Mouse (Mus musculus) embryonic facial prominence, embryonic 12.5 days (tissue): Measurements from ENCODE around the gene Gpr39. TPM values are rescaled to one million over a fixed set of nuclear protein-coding genes. Genes with fewer than 3 reads are reported as not detected.
A peak's percentile ranks its signal among the peaks of the same experiment; 100 is the strongest.

Experiments
- ATAC-seq: fragments of 200-750 bp; cut with Nextera tagmentation; 2 replicates; pipeline ENCODE4 v1.8.0; 2017; ENCODE audit not compliant: insufficient number of reproducible peaks, insufficient read depth, low FRiP score, low TSS enrichment
- H3K27ac ChIP-seq: fragments of 300-500 bp; sonication (generic); 2 replicates; pipeline ENCODE4 v1.5.1; 2016; ENCODE audit warnings: mild to moderate bottlenecking
- H3K27me3 ChIP-seq: fragments of 300-500 bp; sonication (generic); 2 replicates; pipeline ENCODE4 v1.6.1; 2016; ENCODE audit warnings: mild to moderate bottlenecking, moderate library complexity
- H3K36me3 ChIP-seq: fragments of 300-500 bp; sonication (generic); 2 replicates; pipeline ENCODE4 v1.6.1; 2016; ENCODE audit warnings: mild to moderate bottlenecking
- H3K4me1 ChIP-seq: fragments of 300-500 bp; sonication (generic); 2 replicates; pipeline ENCODE4 v1.6.1; 2016
- H3K4me2 ChIP-seq: fragments of 300-500 bp; sonication (generic); replicated peaks from 2 replicates; pipeline ENCODE4 v1.6.1; 2016; ENCODE audit warnings: mild to moderate bottlenecking, moderate library complexity
- H3K4me3 ChIP-seq: fragments of 300-500 bp; sonication (generic); 2 replicates; pipeline ENCODE4 v1.5.1; 2016; ENCODE audit warnings: mild to moderate bottlenecking
- H3K9ac ChIP-seq: fragments of 300-500 bp; sonication (generic); 2 replicates; pipeline ENCODE4 v1.6.1; 2016; ENCODE audit warnings: mild to moderate bottlenecking, moderate library complexity
- H3K9me3 ChIP-seq: fragments of 300-500 bp; sonication (generic); 2 replicates; pipeline ENCODE4 v1.6.1; 2016; ENCODE audit warnings: mild to moderate bottlenecking, moderate library complexity
- WGBS: fragments of 180-500 bp; shearing (Covaris S2); methylation state at CpG from one replicate; pipeline ENCODE4 v1.1.7; 2016; 5-methylcytosine and 5-hydroxymethylcytosine counted together
- polyA plus RNA-seq: library from polyadenylated mRNA; unstranded; fragments of >200 nt; fragmentation: Nextera tagmentation; extraction: Ambion mirVana; gene quantifications from 2 replicates; pipeline ENCODE4 v1.2.1, GENCODE M21; 2016

The Gpr39 gene
- polyA plus RNA-seq, 1 experiment from 2014 or later = not detected

DNA sequence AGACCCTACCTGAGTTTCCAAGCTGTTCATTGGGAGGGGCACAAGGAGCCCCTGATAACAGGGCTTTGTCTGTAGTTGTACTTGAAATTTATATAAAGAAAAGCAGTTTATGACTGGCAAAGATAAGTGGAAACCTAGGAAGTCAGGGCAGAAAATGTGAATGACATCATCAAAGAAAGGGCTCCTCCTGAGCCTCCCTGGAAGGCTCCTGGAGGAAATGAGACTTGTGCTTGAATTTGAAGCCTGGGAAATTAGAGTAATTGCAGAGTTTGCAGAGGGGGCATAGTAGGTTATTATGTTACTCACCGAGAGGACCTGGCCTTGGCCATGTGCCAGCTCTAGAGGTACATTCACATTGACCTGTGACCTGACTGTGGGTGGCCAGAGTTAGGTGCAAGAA lies 160.7 kb downstream of the Gpr39 start:
- H3K4me1 ChIP-seq = no peaks in the 10 kb centered on the region
- H3K4me3 ChIP-seq = no peak overlapping the region
- no peak overlapping the region for H3K27ac ChIP-seq
- no peaks in the 10 kb centered on the region for H3K9me3 ChIP-seq
- no peaks in the 10 kb centered on the region for H3K36me3 ChIP-seq
- no peak for ATAC-seq
- no peak overlapping the region for H3K4me2 ChIP-seq
- no peak overlapping the region for H3K9ac ChIP-seq
- H3K27me3 ChIP-seq = no peaks in the 10 kb centered on the region
- 7% methylated on average over 1 of the region's 1 CpGs for WGBS

DNA sequence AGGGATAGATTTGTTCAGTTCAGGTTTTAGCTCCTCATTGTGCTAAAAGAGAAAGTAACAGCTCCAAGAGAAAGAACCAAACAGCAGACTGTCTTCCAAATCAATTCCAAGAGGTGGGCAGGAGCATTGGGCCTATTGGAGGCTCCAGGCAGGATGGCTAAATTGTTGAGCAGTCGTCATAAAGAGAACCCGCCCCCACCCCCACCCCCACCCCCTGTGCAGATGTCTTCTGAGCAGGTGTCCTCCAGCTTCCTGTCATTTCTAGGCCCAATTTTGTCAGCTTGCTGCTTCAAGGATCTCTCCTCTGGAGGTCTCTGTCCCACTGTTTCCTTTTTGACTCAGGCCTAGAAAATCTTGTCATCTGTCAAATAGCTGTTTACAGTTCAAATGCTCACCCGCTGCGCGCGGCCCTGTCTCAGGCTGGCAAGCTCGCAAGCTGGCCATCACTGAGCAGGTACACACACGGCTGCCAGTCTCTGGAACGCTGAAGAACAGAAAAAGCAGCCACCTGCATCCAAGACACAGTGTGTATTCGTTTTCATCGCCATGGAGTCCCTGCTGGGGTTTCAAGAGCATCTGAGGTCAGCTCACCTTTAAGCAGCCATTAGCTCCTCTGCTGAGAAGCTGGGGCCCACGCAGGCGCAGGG lies 163.1 kb downstream of the Gpr39 start:
- Histone ChIP-seq H3K27me3 (no peaks in the 10 kb centered on the region), H3K27ac (no peak overlapping the region), H3K4me3 (no peak overlapping the region), H3K4me1 (no peaks in the 10 kb centered on the region), H3K9ac (no peak overlapping the region), H3K36me3 (no peaks in the 10 kb centered on the region), H3K9me3 (no peaks in the 10 kb centered on the region), H3K4me2 (no peak overlapping the region)
- whole genome bisulfite sequencing = 54% methylated on average over 13 of the region's 13 CpGs
- no peak for ATAC-seq

DNA sequence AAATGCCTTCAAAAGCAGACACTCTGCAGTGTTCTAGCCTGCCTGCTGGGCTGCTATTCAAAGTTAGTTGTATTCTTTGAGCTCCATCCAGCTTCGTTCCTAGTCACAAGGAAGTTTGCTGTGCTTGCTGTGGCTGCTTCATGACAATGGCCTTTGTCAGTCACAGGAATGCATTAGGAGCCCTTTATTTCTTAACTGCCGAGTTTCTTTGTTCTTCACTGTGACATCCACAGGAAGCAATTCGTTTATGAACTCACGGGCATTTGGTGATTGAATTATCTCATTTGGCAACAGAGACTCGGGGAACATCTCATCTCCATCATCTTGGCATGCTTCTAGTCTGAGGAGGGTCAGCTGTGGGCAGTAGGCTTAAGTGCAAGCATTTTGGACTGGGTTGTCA lies 177.9 kb downstream of the Gpr39 start:
- H3K9ac ChIP-seq = no peak overlapping the region
- H3K27me3 ChIP-seq = no peaks in the 10 kb centered on the region
- H3K4me1 ChIP-seq = no peaks in the 10 kb centered on the region
- ATAC-seq = no peak
- H3K9me3 ChIP-seq = no peaks in the 10 kb centered on the region
- no peaks in the 10 kb centered on the region for H3K36me3 ChIP-seq
- no peak overlapping the region for H3K27ac ChIP-seq
- no peak overlapping the region for H3K4me2 ChIP-seq
- no peak overlapping the region for H3K4me3 ChIP-seq
- WGBS = 21% methylated on average over 5 of the region's 5 CpGs

DNA sequence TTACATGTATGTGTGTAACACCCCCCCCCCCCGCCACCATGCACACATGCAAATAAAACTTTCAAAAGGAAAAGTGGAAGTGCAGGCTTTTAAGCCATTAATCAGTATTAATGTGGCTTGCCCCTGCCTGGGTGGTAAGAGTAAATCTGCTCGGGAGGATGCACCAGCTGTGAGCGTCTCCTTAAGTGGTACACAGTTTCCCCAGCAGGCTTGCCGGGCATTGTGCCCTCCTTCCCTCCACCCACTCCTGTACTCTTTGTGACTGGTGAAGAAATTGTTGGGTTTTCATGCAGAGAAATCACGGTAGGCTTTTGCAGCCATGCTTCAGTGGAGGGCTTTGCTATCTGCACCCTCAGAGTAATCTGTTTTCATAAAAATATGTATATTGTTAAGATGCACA lies 181.8 kb downstream of the Gpr39 start:
- 81% methylated on average over 5 of the region's 5 CpGs for WGBS
- H3K9ac ChIP-seq = no peak overlapping the region
- no peak overlapping the region for H3K27ac ChIP-seq
- no peak for ATAC-seq
- H3K27me3 ChIP-seq = no peaks in the 10 kb centered on the region
- H3K4me2 ChIP-seq = no peak overlapping the region
- no peak overlapping the region for H3K4me3 ChIP-seq
- no peaks in the 10 kb centered on the region for H3K36me3 ChIP-seq
- H3K4me1 ChIP-seq = no peaks in the 10 kb centered on the region
- H3K9me3 ChIP-seq = no peaks in the 10 kb centered on the region

DNA sequence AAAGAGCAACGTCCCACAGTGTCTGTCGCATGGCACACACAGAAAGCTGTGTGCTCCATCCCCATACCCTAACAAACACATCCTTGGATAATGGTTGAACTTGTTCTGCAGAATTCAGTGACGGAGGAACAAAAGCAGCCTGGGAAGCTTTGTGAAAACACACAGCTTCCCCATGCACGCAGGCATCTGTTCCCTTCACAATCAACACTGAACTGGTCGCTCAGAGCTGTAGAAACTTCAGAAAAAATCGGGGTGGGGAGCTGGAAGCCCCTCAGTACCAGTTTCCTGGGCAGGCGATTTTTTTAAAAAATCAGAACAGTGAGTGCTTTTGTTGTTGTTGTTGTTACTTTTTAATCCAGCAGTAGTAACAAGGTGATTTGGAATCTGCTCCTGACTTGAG lies 193.3 kb downstream of the Gpr39 start:
- WGBS = 44% methylated on average over 7 of the region's 7 CpGs

DNA sequence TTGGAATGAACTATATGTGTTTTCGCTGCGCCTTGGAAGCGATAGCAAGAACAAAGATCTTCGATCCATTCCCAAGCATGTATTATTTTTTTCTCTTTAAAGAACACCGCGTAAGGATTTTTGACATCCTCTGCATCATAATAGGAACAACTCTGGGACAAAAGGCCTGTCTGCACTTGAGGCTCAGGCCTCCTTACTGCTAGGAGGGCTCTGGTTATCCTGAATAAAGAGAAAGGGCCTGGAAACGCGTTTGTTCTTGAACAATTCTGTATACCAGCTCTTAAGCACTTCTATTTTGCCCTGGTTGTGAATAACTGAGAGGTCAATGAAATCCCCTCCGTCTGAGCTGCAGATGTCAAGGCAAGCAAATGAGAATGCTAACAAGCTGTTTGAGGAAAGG lies 216.4 kb downstream of the Gpr39 start:
- Histone ChIP-seq H3K27ac (no peak overlapping the region), H3K27me3 (no peaks in the 10 kb centered on the region), H3K4me3 (no peak overlapping the region), H3K9me3 (no peaks in the 10 kb centered on the region), H3K4me1 (no peaks in the 10 kb centered on the region), H3K36me3 (no peaks in the 10 kb centered on the region), H3K4me2 (no peak overlapping the region), H3K9ac (no peak overlapping the region)
- ATAC-seq = no peak
- WGBS = 83% methylated on average over 9 of the region's 9 CpGs

More for the DNA sequence above, 193.3 kb downstream of the Gpr39 start:
- no peak overlapping the region for H3K9ac ChIP-seq
- no peaks in the 10 kb centered on the region for H3K27me3 ChIP-seq
- no peaks in the 10 kb centered on the region for H3K36me3 ChIP-seq
- no peaks in the 10 kb centered on the region for H3K4me1 ChIP-seq
- H3K9me3 ChIP-seq = no peaks in the 10 kb centered on the region
- no peak overlapping the region for H3K27ac ChIP-seq
- ATAC-seq = no peak
- H3K4me2 ChIP-seq = no peak overlapping the region
- no peak overlapping the region for H3K4me3 ChIP-seq

DNA sequence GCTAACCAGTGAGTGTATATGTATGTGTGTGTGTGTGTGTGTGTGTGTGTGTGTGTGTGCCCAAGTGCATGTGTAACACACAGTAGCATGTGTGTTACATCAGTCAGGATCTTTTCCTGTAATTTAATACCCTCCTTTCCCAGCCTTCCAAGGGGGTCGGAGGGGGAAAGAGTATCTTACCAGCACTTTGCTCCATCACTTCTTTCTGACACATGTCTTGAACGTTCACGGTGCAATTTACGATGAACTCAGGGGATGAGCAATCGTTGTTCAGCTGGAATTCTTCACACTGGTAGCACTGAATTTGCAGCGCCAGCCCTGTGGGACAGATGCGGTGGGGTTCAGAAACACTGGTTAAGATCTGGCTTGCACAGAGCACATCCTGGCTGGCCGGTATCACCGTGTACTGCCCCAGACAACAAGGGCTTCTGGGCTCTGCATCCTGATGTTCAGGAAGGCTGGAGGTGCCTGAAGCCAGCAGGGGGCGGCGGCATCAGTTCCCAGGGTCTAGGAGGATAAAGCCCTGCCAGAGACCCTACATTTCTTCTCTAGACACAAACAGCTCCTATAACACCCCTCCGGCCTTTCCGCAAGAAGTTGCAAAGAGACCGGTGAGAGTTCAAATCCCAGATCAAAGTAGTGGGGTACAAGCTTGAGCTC lies 233.5 kb downstream of the Gpr39 start:
- H3K4me1 ChIP-seq = peaks cover 28% of the 10 kb centered on the region
- H3K9ac ChIP-seq = no peak overlapping the region
- H3K27me3 ChIP-seq = peaks cover 37% of the 10 kb centered on the region
- H3K36me3 ChIP-seq = no peaks in the 10 kb centered on the region
- peak overlapping the region; percentile 97 for H3K4me2 ChIP-seq
- 3% methylated on average over 14 of the region's 14 CpGs for WGBS
- peak; percentile 39; the same call in 1 of the 2 replicates for ATAC-seq
- H3K4me3 ChIP-seq = peak overlapping the region; percentile 52
- no peak overlapping the region for H3K27ac ChIP-seq
- H3K9me3 ChIP-seq = no peaks in the 10 kb centered on the region

DNA sequence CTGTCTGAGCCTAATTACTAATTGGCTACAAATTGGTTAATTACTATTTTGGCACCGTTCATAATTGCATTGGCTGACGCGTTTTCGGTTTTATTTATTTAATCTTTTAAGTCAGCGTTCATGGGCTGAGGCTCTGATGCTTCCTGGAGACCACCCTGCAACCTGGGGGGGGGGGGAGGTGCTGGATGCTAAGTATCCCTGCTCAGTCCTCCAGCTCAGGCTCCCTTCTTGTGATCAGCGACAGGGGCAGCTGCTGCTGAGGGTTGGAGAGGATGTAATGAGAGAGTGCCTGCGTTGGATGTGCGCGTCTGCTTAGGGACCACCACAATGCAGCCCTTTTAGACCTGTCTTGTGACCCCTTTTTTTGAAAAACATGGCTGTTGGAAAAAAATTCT lies 234.1 kb downstream of the Gpr39 start:
- 4% methylated on average over 9 of the region's 9 CpGs for WGBS
- peaks cover 37% of the 10 kb centered on the region for H3K27me3 ChIP-seq
- no peaks in the 10 kb centered on the region for H3K36me3 ChIP-seq
- peak overlapping the region; percentile 52 for H3K4me3 ChIP-seq
- H3K27ac ChIP-seq = no peak overlapping the region
- H3K9ac ChIP-seq = peak overlapping the region; percentile 55
- H3K4me1 ChIP-seq = peaks cover 28% of the 10 kb centered on the region
- ATAC-seq = 0 out of 2 replicates have a peak, but pooled peaks have one; percentile 6
- H3K4me2 ChIP-seq = peak overlapping the region; percentile 97
- no peaks in the 10 kb centered on the region for H3K9me3 ChIP-seq

DNA sequence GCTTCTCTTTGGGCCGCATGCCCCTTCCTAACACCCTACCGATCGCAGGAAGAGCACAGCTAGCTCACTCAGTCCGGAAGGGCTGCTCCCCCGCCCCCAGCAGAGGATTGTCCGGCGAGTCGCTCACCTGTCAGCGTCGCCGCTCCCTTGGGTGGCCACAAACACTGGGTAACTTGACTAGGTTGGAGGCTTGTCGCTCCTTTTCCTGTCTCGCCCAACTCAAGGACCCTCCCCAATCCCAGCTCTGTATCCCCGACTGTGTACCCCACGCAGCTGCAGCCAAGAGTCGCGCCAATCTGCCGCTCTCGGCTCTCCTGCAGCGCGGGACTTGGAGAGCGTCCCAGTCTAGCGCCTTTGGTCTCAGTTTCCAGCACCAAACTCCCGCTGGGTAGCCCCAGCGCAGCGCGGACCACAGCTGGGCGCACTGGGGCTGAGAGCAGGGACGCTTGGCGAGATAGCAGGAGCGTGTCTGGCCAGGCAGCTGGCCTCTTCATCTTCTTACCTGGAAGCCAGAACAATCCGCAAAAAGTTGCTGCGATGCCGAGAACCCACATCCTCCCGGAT lies 234.6 kb downstream of the Gpr39 start:
- Histone ChIP-seq H3K36me3 (no peaks in the 10 kb centered on the region), H3K27ac (no peak overlapping the region), H3K4me2 (peak overlapping the region; percentile 97), H3K27me3 (peaks cover 37% of the 10 kb centered on the region), H3K9me3 (no peaks in the 10 kb centered on the region), H3K4me1 (peaks cover 28% of the 10 kb centered on the region), H3K4me3 (peak overlapping the region; percentile 52), H3K9ac (peak overlapping the region; percentile 55)
- ATAC-seq = 0 out of 2 replicates have a peak, but pooled peaks have one; percentile 6
- WGBS = under 1% methylated on average over 35 of the region's 35 CpGs

DNA sequence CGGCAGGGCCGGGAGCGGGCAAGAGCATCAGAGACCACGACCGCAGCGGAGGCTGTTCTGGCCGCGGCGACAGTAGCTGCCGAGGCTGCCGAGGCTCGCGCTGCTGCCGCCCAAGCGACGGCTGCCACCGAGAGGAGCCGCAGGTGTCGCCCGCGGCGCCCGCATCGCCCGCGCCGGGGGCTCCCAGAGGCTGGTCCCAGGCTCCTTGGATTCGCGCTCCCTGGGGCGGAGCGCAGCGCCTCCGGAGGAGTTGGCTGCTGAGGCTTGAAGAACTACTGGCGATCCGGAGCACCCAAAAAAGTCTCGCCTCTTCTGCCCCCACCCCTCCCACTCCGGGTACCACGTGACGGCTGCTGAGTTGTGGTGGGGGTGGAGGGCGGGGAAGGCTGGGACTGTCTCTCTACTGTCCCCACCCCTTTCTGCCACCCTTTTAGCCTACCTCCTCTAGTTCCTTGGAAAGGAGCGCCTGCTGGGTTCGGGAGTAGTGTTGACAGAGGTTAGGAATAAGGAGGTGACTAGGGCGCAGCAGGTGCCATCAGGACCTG lies 235.2 kb downstream of the Gpr39 start:
- Histone ChIP-seq H3K4me2 (peak overlapping the region; percentile 97), H3K4me1 (peaks cover 28% of the 10 kb centered on the region), H3K27me3 (peaks cover 37% of the 10 kb centered on the region), H3K4me3 (peak overlapping the region; percentile 52), H3K27ac (no peak overlapping the region), H3K9ac (peak overlapping the region; percentile 55), H3K9me3 (no peaks in the 10 kb centered on the region), H3K36me3 (no peaks in the 10 kb centered on the region)
- WGBS = under 1% methylated on average over 43 of the region's 43 CpGs
- 0 out of 2 replicates have a peak, but pooled peaks have one; percentile 44 for ATAC-seq

DNA sequence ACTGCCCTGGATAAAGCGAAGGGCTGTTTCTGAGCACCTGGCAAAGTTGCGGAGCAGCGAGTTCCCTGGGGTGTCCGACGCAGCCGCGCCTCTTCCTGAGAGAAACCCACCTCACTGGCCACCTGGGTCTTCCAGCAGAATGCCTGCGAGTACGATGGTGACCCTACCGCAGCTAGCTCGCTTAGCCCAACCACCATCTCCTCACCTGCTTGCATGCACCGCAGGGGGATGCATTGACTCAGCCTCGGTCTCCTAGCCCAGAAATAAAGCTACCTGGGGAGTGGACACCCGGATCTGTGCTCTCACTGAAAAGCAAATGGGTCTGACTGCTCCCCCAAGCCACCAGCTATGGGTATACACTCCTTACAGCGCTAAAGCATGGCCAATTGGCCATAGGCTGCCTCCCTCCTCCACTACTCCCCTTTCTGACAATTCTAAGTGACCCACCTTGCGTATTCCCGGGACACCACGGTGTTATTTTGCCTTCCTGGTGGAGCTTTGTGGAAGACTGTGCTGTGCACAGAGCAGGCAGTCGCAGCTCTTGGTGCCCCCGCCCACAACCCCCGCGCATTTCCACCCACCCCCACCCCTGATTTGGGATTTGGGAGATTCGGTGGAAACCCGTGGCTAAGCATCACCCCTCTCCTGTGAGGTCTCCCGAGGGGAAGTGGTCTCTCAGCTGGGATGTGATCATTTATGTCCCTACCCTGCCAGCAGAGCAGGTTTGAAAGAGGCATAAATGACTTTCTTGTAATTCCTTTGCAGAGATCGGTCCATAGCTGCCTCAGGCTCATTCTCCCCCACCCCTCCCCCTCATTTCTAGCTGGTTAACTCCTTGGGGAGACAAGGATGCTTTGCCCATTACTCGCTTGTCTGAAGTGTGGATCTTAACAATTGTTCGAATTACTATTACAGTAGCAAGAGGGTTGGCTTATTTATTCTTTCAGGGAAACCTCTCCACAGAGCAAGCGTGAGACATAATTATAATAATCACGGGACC lies 236.1 kb downstream of the Gpr39 start, which contains the start of gene Lypd1:
TSS of gene Lypd1 (minus strand) at position 501 of the 1,000 bp plus-strand sequence.
- H3K36me3 ChIP-seq = no peaks in the 10 kb centered on the region
- peaks cover 36% of the 10 kb centered on the region for H3K27me3 ChIP-seq
- 0 out of 2 replicates have a peak within 1 kb of the TSS, but pooled peaks have one; percentile 55 for H3K9ac ChIP-seq
- no peak within 1 kb of the TSS for H3K27ac ChIP-seq
- peak within 1 kb of the TSS; percentile 97 for H3K4me2 ChIP-seq
- H3K4me3 ChIP-seq = peak within 1 kb of the TSS; percentile 52
- H3K9me3 ChIP-seq = no peaks in the 10 kb centered on the region
- 5% methylated on average over 30 of the region's 30 CpGs for WGBS
- no peak for ATAC-seq
- H3K4me1 ChIP-seq = peaks cover 28% of the 10 kb centered on the region
